Mouse (Mus musculus): ENCODE data around the gene Dennd5a.

Dennd5a gene

DNA sequence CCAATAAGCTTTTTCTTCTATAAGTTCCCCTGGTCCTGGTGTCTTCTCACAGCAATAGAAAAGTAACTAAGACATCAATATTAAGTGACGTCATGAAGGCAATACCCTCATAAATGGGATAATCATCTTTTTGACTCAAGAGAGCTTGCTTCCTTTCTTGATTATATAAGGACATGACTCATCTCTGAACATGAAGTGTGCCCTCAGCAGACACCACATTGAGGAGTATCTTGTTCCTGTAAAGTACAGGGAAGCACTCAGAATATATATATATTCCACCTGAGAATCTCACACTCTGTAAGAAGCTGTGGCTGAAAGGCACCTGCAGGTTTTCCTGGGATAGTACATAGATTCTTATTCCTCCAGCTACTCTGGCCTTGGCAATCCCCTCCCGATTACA, 77.7 kb downstream of the Dennd5a start:
- no peak for DNase-seq (ENCODE audit: low read depth, low spot score)

DNA sequence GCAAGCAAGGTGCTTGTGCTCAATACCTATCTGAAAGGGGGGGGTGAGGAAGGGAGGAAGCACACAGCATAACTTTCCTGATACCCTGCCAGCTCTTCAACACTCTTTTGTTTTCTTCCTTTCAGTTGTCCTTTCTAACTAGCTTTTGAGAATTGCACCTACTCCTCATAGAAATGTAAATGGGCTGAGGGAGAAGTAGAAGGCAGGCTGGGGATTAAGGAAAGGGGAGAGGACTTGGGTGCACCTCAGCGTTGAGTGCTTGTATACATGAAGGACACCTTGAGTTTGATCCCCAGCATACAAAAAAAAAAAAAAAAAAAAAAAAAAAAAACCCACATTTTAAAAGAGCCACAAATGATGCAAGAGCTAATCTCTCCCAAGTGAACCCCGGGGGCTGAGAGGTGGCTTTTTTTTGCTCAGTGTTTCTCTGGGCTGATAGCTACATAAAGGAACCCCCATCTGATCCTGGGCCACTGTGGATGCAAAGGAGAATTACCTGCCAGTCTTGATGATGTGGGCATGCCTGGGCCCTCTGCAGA, 78.6 kb downstream of the Dennd5a start:
- no peak for DNase-seq (ENCODE audit: low read depth, low spot score)

DNA sequence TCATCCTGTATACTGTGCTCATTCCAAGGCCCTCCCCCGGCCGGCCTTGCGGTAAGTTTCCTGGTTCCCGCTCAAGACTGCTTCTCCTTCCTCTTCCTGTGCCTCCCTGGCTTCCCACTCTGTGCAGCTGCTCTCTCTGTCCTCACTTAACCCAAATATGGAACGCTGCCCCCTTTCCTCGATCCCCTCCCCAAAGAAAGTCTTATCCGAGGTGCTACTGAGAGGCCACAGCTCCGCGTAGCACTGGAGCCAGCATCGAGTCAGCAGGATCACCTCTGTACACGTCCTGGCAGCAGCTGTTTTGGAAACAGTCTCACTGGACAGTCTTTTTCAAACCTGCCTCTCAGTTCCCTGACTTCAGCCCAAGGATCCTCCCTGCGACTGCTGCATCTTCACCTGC, 81.1 kb downstream of the Dennd5a start:
- no peak for DNase-seq (ENCODE audit: low read depth, low spot score)

DNA sequence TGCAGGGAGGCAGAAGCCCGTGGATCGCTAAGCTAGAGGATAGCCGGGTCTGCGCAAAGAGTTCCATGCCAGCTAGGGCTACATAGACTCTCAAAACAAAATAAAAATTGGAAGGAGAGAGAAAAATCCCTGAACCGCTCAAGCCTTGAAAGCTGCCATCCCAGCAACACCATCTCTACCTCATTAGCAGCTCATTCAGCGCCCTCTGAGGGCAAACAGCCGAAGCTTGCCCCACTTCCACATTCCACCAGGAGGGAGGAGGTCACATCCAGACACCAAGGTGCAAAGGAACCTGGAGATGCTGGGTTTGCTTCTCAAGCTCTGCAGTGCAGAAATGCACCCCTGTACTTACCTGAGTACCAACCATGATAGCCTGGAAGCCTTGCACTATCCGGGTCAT, 84.2 kb downstream of the Dennd5a start:
- no peak for DNase-seq (ENCODE audit: low read depth, low spot score)

DNA sequence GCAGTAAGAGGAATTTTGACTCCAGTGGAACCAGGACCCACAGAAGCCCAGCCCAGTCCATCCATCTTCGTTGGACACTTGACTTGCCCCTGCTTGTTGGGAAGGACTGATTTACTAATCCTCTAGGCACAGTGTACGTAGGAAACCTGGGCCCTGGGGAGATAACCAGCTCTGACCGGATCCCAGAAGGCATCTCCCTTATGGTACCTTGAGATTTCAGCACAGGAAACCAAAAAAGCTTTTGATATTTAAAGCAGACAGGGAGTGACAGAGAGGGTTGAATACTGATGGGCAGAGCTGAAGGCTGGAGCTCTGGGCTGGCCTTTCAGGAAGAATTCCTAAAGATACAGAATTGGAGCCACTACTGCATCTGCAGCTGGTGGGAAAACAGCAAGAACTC, 84.7 kb downstream of the Dennd5a start:
- no peak for DNase-seq (ENCODE audit: low read depth, low spot score)

DNA sequence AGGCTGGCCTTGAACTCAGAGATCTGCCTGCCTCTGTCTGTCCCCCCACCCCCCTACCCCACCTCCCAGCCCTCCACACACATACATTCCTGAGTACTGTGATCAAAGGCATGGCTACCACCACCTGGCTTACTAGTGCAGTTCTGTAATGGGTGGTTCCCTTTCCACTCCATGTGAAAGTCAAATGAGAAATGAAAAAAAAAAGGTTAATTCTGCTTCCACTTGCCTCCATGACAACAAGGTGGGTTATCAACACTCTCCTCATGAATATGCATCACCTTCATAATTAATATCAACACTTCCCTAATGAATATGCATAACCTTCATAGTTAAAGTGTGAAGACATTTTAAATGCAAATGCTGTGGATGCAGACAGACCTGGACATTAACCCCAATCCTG, 85.2 kb downstream of the Dennd5a start:
- no peak for DNase-seq (ENCODE audit: low read depth, low spot score)

DNA sequence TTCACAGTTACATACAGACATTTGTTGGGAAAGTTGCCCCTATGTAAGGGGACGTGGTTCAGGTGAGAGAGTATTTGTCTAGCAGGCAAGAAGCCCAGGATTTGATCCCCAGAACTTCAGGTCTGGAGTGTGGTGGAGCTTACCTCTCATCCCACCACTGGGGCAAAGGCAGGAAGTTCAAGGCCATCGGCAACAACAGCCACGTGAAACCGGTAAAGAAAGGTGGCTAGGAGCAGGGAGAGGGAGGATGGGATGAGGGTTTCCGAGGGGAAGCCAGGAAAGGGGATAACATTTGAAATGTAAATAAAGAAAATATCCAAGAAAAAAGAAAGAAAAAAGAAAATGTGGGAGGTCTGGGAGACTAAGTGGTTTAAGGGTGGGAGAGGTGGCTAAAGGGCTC, 87.1 kb downstream of the Dennd5a start:
- no peak for DNase-seq (ENCODE audit: low read depth, low spot score)

DNA sequence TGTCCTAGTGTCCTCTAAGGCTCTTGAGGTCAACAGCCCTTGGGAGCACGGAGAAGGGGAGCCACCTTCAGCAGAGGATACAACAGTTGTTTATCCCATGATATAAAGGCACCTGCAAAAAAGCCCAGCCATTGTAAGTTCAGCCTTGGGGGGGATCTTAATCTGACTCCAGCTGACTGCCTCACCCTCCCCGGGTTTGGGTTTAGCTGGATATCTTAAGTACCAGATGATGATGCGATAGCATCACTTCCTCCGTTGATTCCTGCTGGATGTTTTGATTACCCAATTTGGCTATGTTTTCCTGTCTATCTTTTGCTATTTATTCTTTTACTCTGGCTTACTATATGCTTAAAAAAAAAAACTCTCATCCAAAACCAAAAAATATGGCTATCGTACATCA, 89.0 kb downstream of the Dennd5a start:
- DNase-seq (ENCODE audit: low read depth, low spot score): no peak

DNA sequence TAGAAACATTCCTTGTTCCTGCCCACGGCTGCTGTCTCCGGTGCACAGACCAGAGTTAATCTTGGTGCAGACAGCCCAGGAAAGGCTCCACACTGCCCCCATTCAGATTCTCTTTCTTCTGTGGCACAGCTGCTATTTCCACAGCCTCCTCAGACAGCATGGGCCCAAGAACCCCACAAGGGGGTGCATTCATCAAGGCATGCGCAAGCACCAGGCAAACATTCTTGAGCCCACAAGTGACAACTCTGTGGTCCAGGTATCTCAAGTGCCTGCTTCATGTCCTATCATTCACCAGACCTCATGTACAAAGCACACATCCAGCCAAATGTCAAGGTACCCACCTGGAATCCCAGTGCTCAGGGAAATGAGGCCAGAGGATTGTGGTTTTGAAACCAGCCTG, 91.8 kb downstream of the Dennd5a start:
- no peak for DNase-seq (ENCODE audit: low read depth, low spot score)

DNA sequence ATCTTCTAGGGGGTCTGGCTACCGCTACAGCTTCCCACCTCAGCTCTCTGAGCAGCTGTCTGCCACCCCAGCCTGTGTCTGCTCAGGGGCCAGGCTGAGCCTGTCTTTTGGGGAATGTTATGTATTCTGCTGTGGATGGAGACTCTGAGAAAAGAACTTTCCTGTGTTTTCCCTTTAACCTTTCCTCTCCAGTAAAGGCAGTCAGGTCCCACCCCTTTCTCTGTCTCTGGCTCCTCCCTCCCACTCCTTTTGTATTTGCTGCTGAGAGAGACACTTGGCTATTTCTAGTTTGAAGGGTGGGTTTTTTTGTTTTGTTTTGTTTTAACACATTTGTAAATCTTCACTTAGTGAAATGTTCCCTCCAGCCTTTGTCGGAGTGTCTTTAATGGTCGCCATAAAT, 93.6 kb downstream of the Dennd5a start:
- no peak for DNase-seq (ENCODE audit: low read depth, low spot score)

DNA sequence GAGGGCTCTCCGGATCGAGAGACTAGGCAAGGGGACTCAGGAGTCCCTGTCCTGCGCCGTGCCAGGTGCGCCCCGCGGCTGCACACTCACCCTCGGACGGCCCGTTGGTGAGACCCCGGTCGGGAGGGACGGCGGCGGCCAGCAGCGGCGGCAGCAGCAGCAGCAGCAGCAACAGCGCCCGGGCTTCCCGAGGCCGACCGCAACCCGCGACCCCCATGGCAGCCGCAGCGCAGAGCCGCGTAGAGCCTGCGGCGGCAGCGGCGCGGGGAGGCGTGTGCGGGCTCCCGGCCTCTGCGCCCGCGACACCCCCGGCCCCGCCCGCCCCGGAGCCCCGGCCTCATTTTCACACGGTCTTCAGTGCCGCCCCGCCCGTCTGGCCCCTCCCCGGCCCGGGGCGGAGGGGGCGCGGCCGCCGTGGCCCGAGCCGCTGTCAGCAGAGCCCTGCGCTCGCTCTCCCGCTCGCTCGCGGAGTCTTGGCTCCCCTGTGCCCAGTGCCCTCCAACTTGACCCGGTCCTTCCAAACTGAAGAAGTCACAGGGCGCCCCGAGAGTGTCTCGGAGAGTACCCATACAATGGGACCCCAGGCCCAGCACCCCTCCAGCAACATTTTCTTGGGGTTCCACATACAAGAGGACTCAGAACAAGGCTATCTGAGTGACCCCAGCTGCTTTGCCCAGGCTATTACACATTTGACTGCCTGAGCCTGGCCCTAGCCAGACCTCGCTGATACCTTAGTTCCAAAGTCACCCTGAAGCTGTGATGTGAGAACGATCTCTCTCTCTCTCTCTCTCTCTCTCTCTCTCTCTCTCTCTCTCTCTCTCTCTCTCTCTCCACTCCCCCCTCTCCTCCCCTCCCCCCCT, 94.7 kb downstream of the Dennd5a start, which contains the start of gene Scube2:
TSS of gene Scube2 (minus strand) at position 310 of the 860 bp plus-strand sequence.
- DNase-seq (ENCODE audit: low read depth, low spot score): no peak

DNA sequence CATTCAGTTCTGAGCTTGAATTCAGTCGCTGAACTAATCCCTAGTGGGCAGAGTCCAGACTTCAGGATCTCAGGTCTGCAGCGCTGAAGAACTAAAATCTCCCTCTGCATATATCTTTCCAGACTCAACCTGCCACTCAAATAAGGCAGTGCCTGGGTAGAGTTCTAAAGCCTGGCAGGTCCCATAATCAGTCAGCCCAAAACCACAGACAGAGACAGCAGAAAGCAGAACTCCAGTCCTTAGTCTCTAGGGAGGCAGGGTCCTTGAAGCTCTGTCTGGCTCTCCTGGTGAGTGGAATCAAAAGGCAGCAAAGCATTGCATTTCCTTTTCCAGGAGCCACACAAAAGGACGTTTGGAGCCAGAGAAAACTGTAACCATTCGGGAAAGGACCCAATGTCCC, 96.7 kb downstream of the Dennd5a start:
- DNase-seq (ENCODE audit: low read depth, low spot score): no peak

DNA sequence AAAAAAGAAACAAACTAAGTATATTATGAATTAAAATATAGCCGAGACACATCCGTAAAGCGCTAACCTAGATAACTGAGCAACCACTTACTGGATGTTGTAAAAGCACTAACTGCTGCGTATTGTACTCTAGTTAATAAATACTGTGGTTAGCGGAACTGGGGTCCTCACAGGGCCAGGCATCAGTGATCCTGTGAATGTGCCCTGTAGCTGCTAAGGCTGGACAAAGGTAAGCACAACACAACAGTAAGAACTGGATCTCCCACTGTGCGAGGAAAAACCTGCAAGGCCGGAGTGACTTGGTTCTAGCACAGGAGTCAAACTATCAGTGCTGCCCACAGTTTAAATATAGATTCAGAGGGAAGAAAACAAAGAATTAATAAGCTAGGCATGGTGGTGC, 100.1 kb downstream of the Dennd5a start:
- DNase-seq (ENCODE audit: low read depth, low spot score): no peak

DNA sequence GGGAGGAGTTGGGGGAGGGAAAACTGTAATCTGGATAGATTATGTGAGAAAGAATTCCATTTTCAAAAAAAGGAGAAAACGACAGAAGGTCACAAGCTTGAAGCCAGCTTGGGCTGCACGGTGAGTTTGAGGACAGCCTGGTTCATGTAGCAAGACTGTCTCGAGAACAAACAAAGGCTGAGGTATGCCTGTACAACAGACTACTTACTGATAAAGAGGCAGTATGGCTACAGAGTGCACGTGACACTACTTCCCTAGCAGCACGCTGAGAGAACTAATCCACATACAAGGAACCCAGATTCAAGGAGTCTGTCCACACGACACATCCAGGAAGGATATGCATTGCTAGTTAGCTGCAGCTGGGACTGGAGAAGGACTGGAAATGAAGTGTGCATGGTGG, 100.9 kb downstream of the Dennd5a start:
- DNase-seq (ENCODE audit: low read depth, low spot score): no peak

DNA sequence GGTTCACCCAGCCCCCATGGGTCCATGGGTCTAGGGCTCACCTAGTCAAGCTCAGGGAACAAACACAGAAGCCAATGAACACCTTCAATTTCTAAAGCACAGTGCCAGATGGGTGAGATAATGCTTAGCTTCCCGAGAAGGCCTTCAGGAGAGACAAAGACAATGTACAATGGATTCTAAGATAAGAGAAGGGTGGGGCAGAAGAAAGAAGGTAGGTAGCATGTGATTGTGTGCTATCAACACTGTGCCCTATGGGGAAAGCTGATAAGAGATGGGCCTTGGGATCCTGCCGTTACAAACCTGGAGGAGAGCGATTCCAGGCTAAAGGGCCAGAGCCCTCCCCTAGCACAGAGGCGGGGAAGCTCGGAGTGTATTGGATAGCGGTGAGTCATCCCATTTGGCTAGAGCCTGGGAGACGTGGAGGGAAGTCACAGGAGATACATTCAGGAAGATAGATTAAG, 107.5 kb downstream of the Dennd5a start:
- DNase-seq (ENCODE audit: low read depth, low spot score): peak; percentile 17

DNA sequence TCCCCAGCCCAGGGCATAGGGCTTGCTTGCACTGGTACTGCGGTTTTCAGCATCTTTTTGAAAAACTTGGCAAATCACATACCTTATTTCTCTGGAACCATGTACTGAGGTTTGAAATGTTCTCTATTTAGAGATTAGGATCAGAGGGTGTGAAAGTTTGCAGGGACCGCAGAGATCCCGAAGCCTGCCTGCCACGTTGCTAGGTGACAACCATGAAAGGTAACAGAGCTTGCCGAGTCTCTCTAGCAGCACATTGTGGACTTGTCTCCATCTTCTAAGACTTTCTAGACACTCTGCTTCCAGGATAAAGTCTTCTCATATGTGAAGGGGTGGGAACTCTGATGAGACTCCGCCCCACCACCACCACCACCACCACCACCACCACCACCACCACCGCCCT, 108.3 kb downstream of the Dennd5a start:
- DNase-seq (ENCODE audit: low read depth, low spot score): no peak

DNA sequence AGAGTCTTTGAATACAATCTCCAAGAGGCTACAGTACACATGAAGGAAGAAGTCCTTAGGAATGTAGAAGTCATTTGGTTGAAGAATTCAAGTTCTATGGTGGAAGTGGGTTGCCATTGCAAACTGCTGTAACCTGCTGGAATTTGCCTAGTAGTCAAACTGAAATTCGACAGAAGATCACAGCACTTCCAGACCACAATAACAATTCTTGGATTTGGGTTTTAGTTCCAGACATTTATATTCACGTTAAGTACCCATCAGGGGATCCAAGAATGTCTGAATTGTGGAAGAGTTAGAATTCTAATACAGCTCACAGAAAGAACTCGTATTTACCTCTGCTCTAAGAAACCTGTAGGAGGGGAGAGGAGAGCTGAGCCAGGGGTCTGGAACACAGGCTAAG, 109.7 kb downstream of the Dennd5a start:
- no peak for DNase-seq (ENCODE audit: low read depth, low spot score)

DNA sequence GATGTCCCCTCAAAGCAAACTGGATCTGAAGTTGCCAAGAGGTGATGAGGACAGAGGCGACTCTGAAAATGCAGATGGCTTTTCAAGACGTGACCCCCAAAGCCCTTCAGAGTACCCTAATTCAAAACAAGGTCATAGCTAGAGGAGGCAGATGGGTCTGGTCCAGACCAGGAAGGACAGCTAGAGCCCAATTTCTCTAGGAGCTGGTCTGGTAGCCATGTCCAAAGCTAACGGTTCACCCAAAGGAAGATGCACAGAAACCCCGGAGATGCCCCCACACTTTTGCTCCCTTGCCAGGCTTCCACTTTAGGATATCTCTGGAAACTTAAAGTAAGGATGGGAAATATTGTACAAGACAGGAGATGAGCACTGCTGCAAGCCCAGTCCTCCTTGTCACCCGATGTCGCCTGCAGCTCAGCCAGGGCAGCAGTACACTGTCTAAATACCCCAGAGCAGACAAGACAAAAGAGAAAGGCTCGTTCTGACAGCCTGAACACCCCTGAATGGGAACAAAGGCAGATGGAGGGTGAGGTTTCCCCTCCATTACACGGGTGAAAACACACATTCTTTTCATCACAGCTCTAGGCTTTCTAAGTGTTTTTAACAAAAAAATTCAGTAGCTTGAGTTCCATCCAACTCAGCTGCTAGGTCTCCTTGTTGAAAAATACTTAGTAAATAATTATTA, 110.4 kb downstream of the Dennd5a start:
- no peak for DNase-seq (ENCODE audit: low read depth, low spot score)

DNA sequence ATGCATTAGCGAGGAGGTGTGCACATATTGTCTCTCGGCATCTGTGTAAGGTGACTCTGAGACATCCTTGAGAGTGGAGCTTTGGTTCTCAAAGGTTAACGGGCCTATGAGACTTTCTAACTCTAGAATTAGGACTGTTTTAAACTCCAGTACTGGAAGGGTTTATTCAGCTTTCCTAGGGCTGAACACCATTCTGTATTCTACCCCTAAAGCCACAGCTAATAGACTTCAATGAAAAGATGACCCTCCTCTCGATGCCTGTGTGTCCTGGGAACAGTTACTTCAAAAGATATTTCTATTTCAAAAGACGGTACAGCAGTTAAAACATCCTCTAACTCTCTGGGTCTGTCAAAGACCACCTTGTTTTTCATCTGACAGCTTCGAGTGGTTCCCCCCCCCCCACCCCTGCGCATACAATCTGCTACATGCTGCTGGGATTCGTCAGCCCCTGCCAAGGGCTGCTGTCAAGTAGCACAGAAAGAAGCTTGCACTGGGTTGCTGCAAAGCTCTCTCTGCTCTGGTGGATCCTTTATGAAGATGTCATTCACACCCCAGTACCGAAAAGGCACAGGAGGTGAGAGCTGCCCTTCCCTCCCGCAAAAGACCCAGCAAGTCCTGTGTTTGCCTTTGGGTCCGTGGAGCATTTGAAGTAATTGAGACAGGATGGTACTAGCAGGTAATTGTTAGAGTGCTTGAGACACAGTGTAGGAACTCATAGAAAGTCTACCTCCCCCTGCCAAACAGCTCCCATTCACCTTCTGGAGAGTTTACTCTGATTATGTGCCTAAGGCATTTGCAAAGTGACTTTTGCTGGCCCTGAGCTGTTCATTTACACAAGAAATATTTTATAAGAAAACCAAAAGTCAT, 111.2 kb downstream of the Dennd5a start:
- DNase-seq (ENCODE audit: low read depth, low spot score): no peak

DNA sequence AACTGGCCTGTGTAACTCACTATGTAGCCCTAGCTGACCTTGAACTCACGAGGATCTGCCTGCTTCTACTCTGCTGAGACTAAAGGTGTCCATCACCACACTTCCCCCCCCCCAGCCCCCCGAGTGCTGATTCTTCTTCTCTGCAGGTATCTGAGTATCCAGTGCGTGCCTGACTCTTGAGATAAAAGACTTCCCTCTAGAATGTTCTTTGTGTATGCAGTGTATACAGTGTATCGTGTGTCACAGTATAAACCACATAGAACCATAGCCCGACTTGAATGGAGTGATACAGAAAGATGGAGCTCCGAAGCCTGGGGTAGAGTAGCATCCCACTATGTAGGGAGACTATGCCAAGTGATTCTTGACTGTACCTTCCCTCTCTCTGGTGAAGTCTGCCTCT, 116.2 kb downstream of the Dennd5a start:
- no peak for DNase-seq (ENCODE audit: low read depth, low spot score)
